Mouse (Mus musculus) embryo, embryonic 10 days (tissue): ENCODE measurements around the gene Snrnp40.

Source experiments
- DNase-seq: peaks from one replicate; pipeline ENCODE4 v3.0.0-alpha.2; 2015; ENCODE audit warnings: low spot score

Gene Snrnp40

GRCm38 (mm10) chr4:130380418-130380817 lies 20.5 kb downstream of the Snrnp40 start:
- no peak for DNase-seq

- no peak for DNase-seq
Measured at GRCm38 (mm10) chr4:130387256-130387655, 27.3 kb downstream of the Snrnp40 start.

GRCm38 (mm10) chr4:130389496-130389895 lies 29.6 kb downstream of the Snrnp40 start:
- no peak for DNase-seq

- no peak for DNase-seq
Measured at GRCm38 (mm10) chr4:130389927-130390326, 30.0 kb downstream of the Snrnp40 start.

GRCm38 (mm10) chr4:130391265-130391664 lies 31.3 kb downstream of the Snrnp40 start:
- peak; percentile 54 for DNase-seq
